Mouse (Mus musculus) E14TG2a.4 (cell line): ENCODE measurements around the gene Adam30.

Experiments used
- CTCF ChIP-seq: conservative IDR thresholded peaks from 2 replicates; pipeline ENCODE4 v1.5.1; 2014; ENCODE audit warnings: low read length
- POU5F1 ChIP-seq: IDR thresholded peaks from 2 replicates; pipeline ENCODE4 v1.6.1; 2014; ENCODE audit warnings: low read length, borderline replicate concordance

- no peak for TF ChIP-seq CTCF
- TF ChIP-seq POU5F1: no peak
These were observed 42.2 kb upstream of the Adam30 start for GRCm38 (mm10) chr3:98118252-98118651.
